ENCODE assay signal across 10 mouse cellular contexts in the genomic region with DNA sequence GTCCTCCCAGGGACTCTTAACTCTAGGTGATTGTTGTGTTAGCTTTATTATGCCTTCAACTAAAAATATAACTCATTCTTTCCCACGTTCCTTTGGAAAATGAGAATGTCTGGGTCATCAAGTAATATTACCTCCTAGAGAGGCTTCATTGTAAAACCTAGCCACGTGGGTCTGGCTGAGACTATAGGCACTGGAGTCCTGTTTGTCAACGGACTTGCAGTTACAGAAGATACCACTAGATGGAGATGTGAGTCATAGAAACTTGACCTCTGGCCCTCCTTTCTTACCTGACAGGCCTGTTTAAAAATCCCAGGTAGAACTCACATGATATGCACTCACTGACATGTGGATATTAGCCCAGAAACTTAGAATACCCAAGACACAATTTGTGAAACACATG.
DNase-seq lines count a peak whose midpoint lies in the region; ATAC-seq and TF ChIP-seq lines count a peak whose summit lies in the region.
"Had no signal": no experiment of that assay in that cellular context is flagged by ENCODE, and none has a peak within 500 bp of the region (broad histone marks: within the 10 kb centered on the region; RNA-seq: fewer than 3 reads in every experiment).

No protein-coding gene starts in this region.

- H3K4me1 ChIP-seq in kidney, embryonic 14.5 days (ENCODE audit: control insufficient read depth, insufficient read depth, low read length): no peaks in the 10 kb centered on the region
- no peaks in the 10 kb centered on the region for H3K4me1 ChIP-seq in ES-E14 (ENCODE audit: control insufficient read depth in 2 of 2, insufficient read depth in 2 of 2, low read length in 2 of 2, poor library complexity in 1 of 2)
- no peaks in the 10 kb centered on the region for H3K4me1 ChIP-seq in kidney, embryonic 16.5 days (ENCODE audit: insufficient read depth, low read length)
- H3K4me1 ChIP-seq: lung, embryonic 15.5 days had no signal

- H3K27ac ChIP-seq in kidney, embryonic 14.5 days (ENCODE audit: low read depth, low read length): no peak overlapping the region
- H3K27ac ChIP-seq in ES-E14 (ENCODE audit: insufficient read depth, low read depth, low read length, poor library complexity, severe bottlenecking): no peak overlapping the region
- no peak overlapping the region for H3K27ac ChIP-seq in kidney, embryonic 16.5 days (ENCODE audit: low read length)
- H3K27ac ChIP-seq: lung, embryonic 15.5 days had no signal

- no peak for ATAC-seq in kidney, embryonic 14.5 days (ENCODE audit: low FRiP score, low TSS enrichment)
- peak; percentile 77 for ATAC-seq in common myeloid progenitor, adult 5-6 weeks (replicated peaks; ENCODE audit: low read depth, poor library complexity, severe bottlenecking)
- peak; percentile 88 for ATAC-seq in megakaryocyte progenitor cell, adult 5-6 weeks (replicated peaks; ENCODE audit: poor library complexity)
- no peak for ATAC-seq in kidney, embryonic 16.5 days (ENCODE audit: low FRiP score, low TSS enrichment)

- no peaks in the 10 kb centered on the region for H3K36me3 ChIP-seq in kidney, embryonic 14.5 days (ENCODE audit: control insufficient read depth, insufficient read depth, low read length)
- H3K36me3 ChIP-seq in ES-E14 (ENCODE audit: control insufficient read depth, insufficient read depth, low read length, poor library complexity, severe bottlenecking): no peaks in the 10 kb centered on the region
- no peaks in the 10 kb centered on the region for H3K36me3 ChIP-seq in kidney, embryonic 16.5 days (ENCODE audit: insufficient read depth, low read length)
- H3K36me3 ChIP-seq: lung, embryonic 15.5 days had no signal

- WGBS in kidney, embryonic 14.5 days: 10% methylated on average over 3 of the region's 3 CpGs
- 3% methylated on average over 3 of the region's 3 CpGs for whole genome bisulfite sequencing in kidney, embryonic 16.5 days

- no peaks in the 10 kb centered on the region for H3K9me3 ChIP-seq in kidney, embryonic 14.5 days (ENCODE audit: control insufficient read depth, low read length)
- no peaks in the 10 kb centered on the region for H3K9me3 ChIP-seq in ES-E14 (ENCODE audit: control insufficient read depth, insufficient read depth, low read depth, low read length)
- no peaks in the 10 kb centered on the region for H3K9me3 ChIP-seq in kidney, embryonic 16.5 days (ENCODE audit: low read length)
- H3K9me3 ChIP-seq: lung, embryonic 15.5 days had no signal

- no peaks in the 10 kb centered on the region for H3K27me3 ChIP-seq in kidney, embryonic 14.5 days (ENCODE audit: control insufficient read depth, insufficient read depth, low read length)
- H3K27me3 ChIP-seq in kidney, embryonic 16.5 days (ENCODE audit: insufficient read depth, low read length): no peaks in the 10 kb centered on the region
- H3K27me3 ChIP-seq: lung, embryonic 15.5 days had no signal

- no peak overlapping the region for H3K4me2 ChIP-seq in kidney, embryonic 14.5 days (replicated peaks; ENCODE audit: low read depth, low read length)
- no peak overlapping the region for H3K4me2 ChIP-seq in kidney, embryonic 16.5 days (replicated peaks; ENCODE audit: low read depth, low read length)
- H3K4me2 ChIP-seq: lung, embryonic 15.5 days had no signal

- no peak overlapping the region for H3K4me3 ChIP-seq in kidney, embryonic 14.5 days (ENCODE audit: low read length)
- H3K4me3 ChIP-seq in ES-E14 (ENCODE audit: insufficient read depth in 1 of 2, low read depth in 1 of 2, low read length in 2 of 2, poor library complexity in 1 of 2, severe bottlenecking in 1 of 2): no peak overlapping the region
- H3K4me3 ChIP-seq in kidney, embryonic 16.5 days (ENCODE audit: low read length): no peak overlapping the region
- H3K4me3 ChIP-seq: erythroblast, embryonic 14.5 days; lung, embryonic 15.5 days had no signal

- peak; percentile 68 for DNase-seq in kidney, adult 9 months
- peak; percentile 72 for DNase-seq in ES-E14 (ENCODE audit: low read depth, low spot score)
- DNase-seq in Muller cell, postnatal 12 days (ENCODE audit: inconsistent ontology term): no peak
- DNase-seq in ovary, postnatal 10 days (ENCODE audit: low spot score): no peak

- H3K9ac ChIP-seq in kidney, embryonic 14.5 days (ENCODE audit: low read depth, low read length): no peak overlapping the region
- H3K9ac ChIP-seq in ES-E14 (ENCODE audit: insufficient read depth, low read depth, low read length, poor library complexity, severe bottlenecking): no peak overlapping the region
- no peak overlapping the region for H3K9ac ChIP-seq in kidney, embryonic 16.5 days (replicated peaks; ENCODE audit: low read length)
- H3K9ac ChIP-seq: lung, embryonic 15.5 days had no signal

- in situ Hi-C loops in ES-E14 (cut with MboI; ENCODE audit: low sequenced_read_pairs in 2 of 2, unreplicated experiment in 2 of 2): no loop called here

TF ChIP-seq in ES-E14, 5 proteins besides CTCF, POLR2A, EP300 and RAD21:
- TF ChIP-seq ZC3H11A (IDR thresholded peaks at IDR 0.05; ENCODE audit: borderline replicate concordance, low read depth, low read length): 0 out of 2 replicates have a peak, but pooled peaks have one; percentile 34
- TF ChIP-seq HCFC1 (IDR thresholded peaks at IDR 0.05; ENCODE audit: borderline replicate concordance, insufficient read depth, low read length): no peak
TF ChIP-seq in ES-E14: peak in this region for 1.

Comparison
In these comparisons a context has a peak if more than half of its experiments do, and no peak if none do; other contexts are left out.
1. DNase-seq: peak in kidney, adult 9 months (single experiment) and ES-E14 (single experiment); none in Muller cell, postnatal 12 days (single experiment) and ovary, postnatal 10 days (single experiment).
2. ATAC-seq: peak in common myeloid progenitor, adult 5-6 weeks (single experiment) and megakaryocyte progenitor cell, adult 5-6 weeks (single experiment); none in kidney, embryonic 14.5 days (single experiment) and kidney, embryonic 16.5 days (single experiment).